Mouse (Mus musculus): ENCODE data around the gene Trpv2. TPM values are rescaled to one million over a fixed set of nuclear protein-coding genes. Genes with fewer than 3 reads are reported as not detected.
A peak's percentile ranks its signal among the peaks of the same experiment; 100 is the strongest.
"Not testable (repeated sequence)": the region's sequence is repeated elsewhere in the genome, so short reads cannot be mapped to it uniquely, and the experiment has no call there.

Gene Trpv2
- total and polyA plus RNA-seq, 3 experiments, result 22.5 to 67.3 (median 48.4) TPM

DNA sequence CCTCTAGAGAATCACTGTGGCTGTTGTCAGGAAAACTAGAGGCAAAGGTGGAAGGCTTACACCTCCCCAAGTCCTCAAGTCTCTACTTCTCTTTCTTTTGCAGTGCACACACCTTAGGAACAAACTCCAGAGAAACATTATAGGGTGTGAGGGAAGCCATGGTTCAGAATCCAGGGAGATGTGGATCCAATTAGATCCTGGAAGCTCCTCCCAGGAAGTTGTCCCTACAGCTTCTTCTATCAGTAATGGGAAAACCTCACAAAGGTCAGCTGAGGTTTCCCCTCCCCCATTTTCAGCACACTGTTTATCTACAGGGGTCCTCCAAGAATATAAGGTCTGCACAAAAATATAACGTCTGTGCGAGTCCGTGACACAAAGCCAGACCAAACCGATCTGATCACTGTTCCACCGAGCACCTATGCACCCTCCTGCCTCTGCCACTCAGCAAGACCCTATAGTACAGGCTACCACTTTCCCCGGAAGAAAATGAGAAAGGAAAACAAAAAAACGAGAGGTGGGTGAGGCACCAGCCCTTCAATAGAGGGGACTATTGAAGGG is 72.8 kb downstream of the Trpv2 start:
- no peak for DNase-seq (ENCODE audit: low spot score)
- TF ChIP-seq POLR2AphosphoS5 (IDR thresholded peaks at IDR 0.05; ENCODE audit: insufficient replicate concordance, low read depth, low read length) (no peak), GATA2 (IDR thresholded peaks at IDR 0.05; ENCODE audit: borderline replicate concordance, low read depth, low read length) (no peak), GATA1 (IDR thresholded peaks at IDR 0.05; ENCODE audit: borderline replicate concordance, low read length) (no peak), CTCF (IDR thresholded peaks at IDR 0.05; ENCODE audit: low read depth, low read length) (no peak), TAL1 (conservative IDR thresholded peaks at IDR 0.05; ENCODE audit: low read depth, low read length) (no peak)
- no peak for ATAC-seq (ENCODE audit: extremely low read depth, insufficient number of reproducible peaks, low FRiP score, poor library complexity, severe bottlenecking)
- Histone ChIP-seq H3K9me3 (replicated peaks) (peaks cover 4% of the 10 kb centered on the region; the same call in 1 of the 2 replicates), H3K36me3 (replicated peaks) (peaks cover 6% of the 10 kb centered on the region), H3K27me3 (ENCODE audit: insufficient read depth, low read length) (peaks cover 26% of the 10 kb centered on the region), H3K4me1 (ENCODE audit: insufficient read depth, low read depth, low read length) (peaks cover 8% of the 10 kb centered on the region), H3K4me3 (ENCODE audit: low read depth, low read length) (no peak overlapping the region)

DNA sequence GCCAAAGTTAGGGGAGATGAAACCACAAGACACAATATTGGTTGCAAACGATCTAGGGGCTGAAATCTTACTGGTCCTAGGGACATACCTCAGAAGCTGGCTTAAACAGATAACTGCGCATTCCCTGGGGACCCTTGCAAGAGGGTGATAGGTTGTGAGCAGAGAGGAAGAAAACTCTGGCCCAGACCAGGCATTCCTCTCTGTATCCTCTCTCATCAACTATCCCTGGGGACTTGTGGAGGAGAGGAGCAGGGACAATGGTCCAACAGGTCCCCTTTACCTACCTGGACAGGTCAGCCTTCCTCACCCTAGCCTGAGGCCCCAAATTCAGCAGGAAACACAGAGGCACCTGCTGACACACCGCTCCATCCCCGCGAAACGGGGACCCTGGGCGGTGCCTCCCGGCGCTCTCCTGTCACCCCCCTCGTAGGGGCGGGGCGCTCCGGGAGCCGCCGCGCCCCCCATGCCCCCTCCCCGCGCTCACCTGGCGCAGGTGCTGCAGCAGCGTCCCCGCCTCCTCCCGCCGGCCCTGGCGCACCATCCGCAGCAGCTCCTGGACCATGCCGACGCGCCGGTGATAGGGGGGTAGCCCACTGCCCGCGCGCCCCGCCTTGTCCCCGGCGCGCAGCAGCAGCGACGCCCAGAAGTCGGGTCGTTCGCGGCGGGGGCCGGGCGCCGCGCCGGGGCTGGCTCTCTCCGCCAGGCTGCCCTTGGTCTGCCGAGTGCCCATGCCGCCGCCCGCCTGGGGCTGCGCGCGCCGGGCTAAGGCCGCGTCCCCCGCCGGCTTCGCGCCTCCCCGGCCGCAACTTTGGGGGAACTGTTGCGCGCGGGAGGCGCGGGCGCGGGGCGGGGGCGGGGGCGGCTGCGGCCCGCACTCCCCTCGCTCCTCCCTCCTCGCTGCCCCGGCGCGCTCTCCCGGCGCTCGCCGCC is 73.6 kb downstream of the Trpv2 start, which contains the start of gene Lrrc75a:
TSS of gene Lrrc75a (minus strand) at position 863 of the 930 bp plus-strand sequence.
- peaks cover 25% of the 10 kb centered on the region for H3K27me3 ChIP-seq (ENCODE audit: insufficient read depth, low read length)
- peaks cover 12% of the 10 kb centered on the region for H3K36me3 ChIP-seq (replicated peaks)
- peaks cover 8% of the 10 kb centered on the region for H3K4me1 ChIP-seq (ENCODE audit: insufficient read depth, low read depth, low read length)
- H3K9me3 ChIP-seq (replicated peaks), result peaks cover 4% of the 10 kb centered on the region; the same call in 1 of the 2 replicates
- TF ChIP-seq CTCF (IDR thresholded peaks at IDR 0.05; ENCODE audit: low read depth, low read length), result no peak
- TF ChIP-seq TAL1 (conservative IDR thresholded peaks at IDR 0.05; ENCODE audit: low read depth, low read length), result no peak
- no peak for TF ChIP-seq GATA1 (IDR thresholded peaks at IDR 0.05; ENCODE audit: borderline replicate concordance, low read length)
- TF ChIP-seq POLR2AphosphoS5 (IDR thresholded peaks at IDR 0.05; ENCODE audit: insufficient replicate concordance, low read depth, low read length), result no peak
- TF ChIP-seq GATA2 (IDR thresholded peaks at IDR 0.05; ENCODE audit: borderline replicate concordance, low read depth, low read length), result no peak
- peak within 1 kb of the TSS; percentile 70 for H3K4me3 ChIP-seq (ENCODE audit: low read depth, low read length)
- DNase-seq (ENCODE audit: low spot score), result peak; percentile 19
- ATAC-seq (ENCODE audit: extremely low read depth, insufficient number of reproducible peaks, low FRiP score, poor library complexity, severe bottlenecking), result no peak

DNA sequence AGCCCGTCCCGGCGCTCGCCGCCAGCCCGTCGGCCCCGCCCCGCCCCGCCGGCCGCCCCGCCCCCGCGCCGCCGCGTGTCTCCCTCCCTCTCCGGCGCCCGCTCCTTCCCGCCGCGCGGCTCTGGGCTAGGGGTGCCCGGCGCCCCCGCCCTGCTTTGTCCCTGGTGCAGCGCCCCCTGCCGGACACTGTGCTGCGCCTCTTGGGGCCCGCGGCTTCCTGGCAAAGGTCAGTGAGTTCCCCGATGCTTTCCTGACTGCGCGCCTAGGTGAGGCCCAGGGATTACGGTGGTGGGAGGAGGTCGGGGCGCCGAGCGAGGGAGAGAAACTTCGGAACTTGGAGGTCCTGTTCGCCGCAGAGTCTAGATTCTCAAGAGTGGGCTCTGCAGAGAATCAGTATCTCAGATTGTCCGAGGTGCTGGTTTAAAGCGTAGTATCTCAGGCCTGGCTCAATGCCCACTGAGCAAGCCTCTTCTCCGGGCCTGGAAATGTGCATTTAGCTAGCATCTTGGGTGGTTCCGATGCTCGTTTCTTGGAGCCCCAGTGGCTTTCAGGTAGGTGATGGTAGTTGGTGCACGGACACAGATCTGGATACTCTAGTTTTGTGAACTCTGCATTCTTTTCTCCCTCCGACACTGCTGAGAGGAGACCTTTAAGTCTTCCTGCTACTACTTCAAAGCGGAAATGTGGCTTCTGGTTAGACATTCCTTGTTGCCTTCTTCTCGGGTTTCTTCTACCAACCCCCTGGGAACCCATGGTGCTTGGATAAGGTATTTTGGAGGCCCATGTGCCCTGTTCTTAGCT is 74.5 kb downstream of the Trpv2 start, which contains the start of gene Mmgt2:
TSS of gene Mmgt2 (plus strand) at position 74 of the 801 bp plus-strand sequence.
- ATAC-seq (ENCODE audit: extremely low read depth, insufficient number of reproducible peaks, low FRiP score, poor library complexity, severe bottlenecking) (peak; percentile 22; the same call in 1 of the 2 replicates), DNase-seq (ENCODE audit: low spot score) (peak; percentile 73)
- peaks cover 4% of the 10 kb centered on the region; the same call in 1 of the 2 replicates for H3K9me3 ChIP-seq (replicated peaks)
- H3K36me3 ChIP-seq (replicated peaks), result peaks cover 17% of the 10 kb centered on the region
- H3K4me3 ChIP-seq (ENCODE audit: low read depth, low read length), result peak within 1 kb of the TSS; percentile 70
- TF ChIP-seq CTCF (IDR thresholded peaks at IDR 0.05; ENCODE audit: low read depth, low read length) (no peak), GATA1 (IDR thresholded peaks at IDR 0.05; ENCODE audit: borderline replicate concordance, low read length) (no peak), TAL1 (conservative IDR thresholded peaks at IDR 0.05; ENCODE audit: low read depth, low read length) (no peak), GATA2 (IDR thresholded peaks at IDR 0.05; ENCODE audit: borderline replicate concordance, low read depth, low read length) (no peak), POLR2AphosphoS5 (IDR thresholded peaks at IDR 0.05; ENCODE audit: insufficient replicate concordance, low read depth, low read length) (no peak)
- peaks cover 18% of the 10 kb centered on the region for H3K27me3 ChIP-seq (ENCODE audit: insufficient read depth, low read length)
- H3K4me1 ChIP-seq (ENCODE audit: insufficient read depth, low read depth, low read length), result peaks cover 8% of the 10 kb centered on the region

DNA sequence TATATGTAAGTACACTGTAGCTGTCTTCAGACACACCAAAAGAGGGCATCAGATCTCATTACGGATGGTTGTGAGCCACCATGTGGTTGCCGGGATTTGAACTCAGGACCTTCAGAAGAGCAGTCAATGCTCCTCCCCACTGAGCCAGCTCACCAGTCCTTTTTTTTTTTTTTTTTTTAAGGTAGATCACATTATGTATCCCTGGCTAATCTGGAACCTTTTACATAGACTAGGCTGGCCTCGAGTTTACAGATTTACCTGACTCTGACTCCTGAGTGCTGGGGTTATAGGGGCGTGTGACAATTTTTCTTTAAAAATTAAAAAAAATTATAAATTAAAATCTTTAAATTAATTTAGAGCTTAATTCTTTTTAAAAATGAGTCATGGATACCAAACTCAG is 75.5 kb downstream of the Trpv2 start:
- H3K4me1 ChIP-seq (ENCODE audit: insufficient read depth, low read depth, low read length); H3K4me3 ChIP-seq (ENCODE audit: low read depth, low read length); H3K9me3 ChIP-seq (replicated peaks); ATAC-seq (ENCODE audit: extremely low read depth, insufficient number of reproducible peaks, low FRiP score, poor library complexity, severe bottlenecking); DNase-seq (ENCODE audit: low spot score): not testable (repeated sequence)
- peaks cover 16% of the 10 kb centered on the region; the same call in 1 of the 2 replicates for H3K27me3 ChIP-seq (ENCODE audit: insufficient read depth, low read length)
- peaks cover 22% of the 10 kb centered on the region for H3K36me3 ChIP-seq (replicated peaks)

Other genes starting within 250 kb of the Trpv2 start
- gene Pigl, start 116.0 kb upstream of the Trpv2 start, total RNA-seq (2014; fragmentation: Nextera tagmentation), result 32.9 TPM in 2 replicates
- gene Pigl, start 116.0 kb upstream of the Trpv2 start, total RNA-seq (2017), result 4.8 and 5.3 TPM in 2 replicates
- 2.8 and 2.9 TPM in 2 replicates for gene Pigl, start 116.0 kb upstream of the Trpv2 start, polyA plus RNA-seq (2012)
- gene Ncor1, start 115.9 kb upstream of the Trpv2 start, total RNA-seq (2014; fragmentation: Nextera tagmentation), result 629 and 697 TPM in 2 replicates
- 167 and 214 TPM in 2 replicates for gene Ncor1, start 115.9 kb upstream of the Trpv2 start, total RNA-seq (2017)
- gene Ncor1, start 115.9 kb upstream of the Trpv2 start, polyA plus RNA-seq (2012), result 69.9 and 77.2 TPM in 2 replicates
- 111 and 131 TPM in 2 replicates for gene Cenpv, start 35.2 kb upstream of the Trpv2 start, total RNA-seq (2014; fragmentation: Nextera tagmentation)
- gene Cenpv, start 35.2 kb upstream of the Trpv2 start, total RNA-seq (2017), result 67.5 and 81.9 TPM in 2 replicates
- 191 and 202 TPM in 2 replicates for gene Cenpv, start 35.2 kb upstream of the Trpv2 start, polyA plus RNA-seq (2012)
- 814 and 964 TPM in 2 replicates for gene Ubb, start 23.3 kb upstream of the Trpv2 start, total RNA-seq (2014; fragmentation: Nextera tagmentation)
- 1,083 and 1,103 TPM in 2 replicates for gene Ubb, start 23.3 kb upstream of the Trpv2 start, total RNA-seq (2017)
- gene Ubb, start 23.3 kb upstream of the Trpv2 start, polyA plus RNA-seq (2012), result 1,429 and 2,208 TPM in 2 replicates
- 1.7 TPM in 1 of 2 replicates, not detected in the other for gene Lrrc75a, start 74.0 kb downstream of the Trpv2 start, total RNA-seq (2014; fragmentation: Nextera tagmentation)
- 0.17 and 0.27 TPM in 2 replicates for gene Lrrc75a, start 74.0 kb downstream of the Trpv2 start, total RNA-seq (2017)
- 0.30 and 0.53 TPM in 2 replicates for gene Lrrc75a, start 74.0 kb downstream of the Trpv2 start, polyA plus RNA-seq (2012)
- gene Mmgt2, start 74.2 kb downstream of the Trpv2 start, total RNA-seq (2014; fragmentation: Nextera tagmentation), result 14.8 and 24.3 TPM in 2 replicates
- 6.3 and 7.9 TPM in 2 replicates for gene Mmgt2, start 74.2 kb downstream of the Trpv2 start, total RNA-seq (2017)
- 5.5 and 8.2 TPM in 2 replicates for gene Mmgt2, start 74.2 kb downstream of the Trpv2 start, polyA plus RNA-seq (2012)
- gene Zfp287, start 157.4 kb downstream of the Trpv2 start, total RNA-seq (2014; fragmentation: Nextera tagmentation), result not detected in 2 replicates
- gene Zfp287, start 157.4 kb downstream of the Trpv2 start, total RNA-seq (2017), result 0.17 and 0.22 TPM in 2 replicates
- not detected in 2 replicates for gene Zfp287, start 157.4 kb downstream of the Trpv2 start, polyA plus RNA-seq (2012)
- gene Gm10428, start 178.6 kb downstream of the Trpv2 start, total RNA-seq (2014; fragmentation: Nextera tagmentation), result not detected in 2 replicates
- gene Gm10428, start 178.6 kb downstream of the Trpv2 start, total RNA-seq (2017), result not detected in 2 replicates
- gene Gm10428, start 178.6 kb downstream of the Trpv2 start, polyA plus RNA-seq (2012), result not detected in 2 replicates
- not detected in 2 replicates for gene Zfp286, start 215.0 kb downstream of the Trpv2 start, total RNA-seq (2014; fragmentation: Nextera tagmentation)
- gene Zfp286, start 215.0 kb downstream of the Trpv2 start, total RNA-seq (2017), result 1.1 and 1.6 TPM in 2 replicates
- gene Zfp286, start 215.0 kb downstream of the Trpv2 start, polyA plus RNA-seq (2012), result not detected in 2 replicates
- gene Trim16, start 245.7 kb downstream of the Trpv2 start, total RNA-seq (2014; fragmentation: Nextera tagmentation), result not detected in 2 replicates
- 0.05 TPM in 1 of 2 replicates, not detected in the other for gene Trim16, start 245.7 kb downstream of the Trpv2 start, total RNA-seq (2017)
- gene Trim16, start 245.7 kb downstream of the Trpv2 start, polyA plus RNA-seq (2012), result not detected in 2 replicates